Mouse (Mus musculus) forebrain, embryonic 15.5 days (tissue): Measurements from ENCODE around the gene Majin. TPM values are rescaled to one million over a fixed set of nuclear protein-coding genes. Genes with fewer than 3 reads are reported as not detected.

Experiments used
- ATAC-seq: fragments of 200-750 bp; cut with Nextera tagmentation; replicated peaks from 2 replicates; pipeline ENCODE4 v1.8.0; 2017; ENCODE audit warnings: mild to moderate bottlenecking, moderate TSS enrichment, moderate library complexity
- H3K27ac ChIP-seq: fragments of 300-500 bp; sonication (generic); replicated peaks from 2 replicates; pipeline ENCODE4 v1.5.1; 2015; ENCODE audit warnings: mild to moderate bottlenecking, inconsistent platforms
- H3K27me3 ChIP-seq: fragments of 300-500 bp; sonication (generic); 2 replicates; pipeline ENCODE4 v1.6.1; 2015; ENCODE audit warnings: inconsistent platforms
- H3K36me3 ChIP-seq: fragments of 300-500 bp; sonication (generic); 2 replicates; pipeline ENCODE4 v1.6.1; 2015; ENCODE audit warnings: mild to moderate bottlenecking, inconsistent platforms
- H3K4me1 ChIP-seq: fragments of 300-500 bp; sonication (generic); 2 replicates; pipeline ENCODE4 v1.6.1; 2015; ENCODE audit warnings: inconsistent platforms
- H3K4me2 ChIP-seq: fragments of 300-500 bp; sonication (generic); replicated peaks from 2 replicates; pipeline ENCODE4 v1.6.1; 2015; ENCODE audit warnings: mild to moderate bottlenecking, inconsistent platforms
- H3K4me3 ChIP-seq: fragments of 300-500 bp; sonication (generic); 2 replicates; pipeline ENCODE4 v1.5.1; 2015; ENCODE audit warnings: mild to moderate bottlenecking, inconsistent platforms
- H3K9ac ChIP-seq: fragments of 300-500 bp; sonication (generic); replicated peaks from 2 replicates; pipeline ENCODE4 v1.6.1; 2015; ENCODE audit warnings: mild to moderate bottlenecking, inconsistent platforms
- H3K9me3 ChIP-seq: fragments of 300-500 bp; sonication (generic); 2 replicates; pipeline ENCODE4 v1.6.1; 2016; ENCODE audit warnings: inconsistent platforms
- WGBS: fragments of 180-500 bp; shearing (Covaris S2); methylation state at CpG from one replicate; pipeline ENCODE4 v1.1.7; 2015; ENCODE audit warnings: mixed read lengths; 5-methylcytosine and 5-hydroxymethylcytosine counted together
- polyA plus RNA-seq: library from polyadenylated mRNA; unstranded; fragments of >200 nt; fragmentation: Nextera tagmentation; extraction: Ambion mirVana; gene quantifications from 2 replicates; pipeline ENCODE4 v1.2.1, GENCODE M21; 2015

Gene Majin
- polyA plus RNA-seq, 1 experiment from 2014 or later = not detected

DNA sequence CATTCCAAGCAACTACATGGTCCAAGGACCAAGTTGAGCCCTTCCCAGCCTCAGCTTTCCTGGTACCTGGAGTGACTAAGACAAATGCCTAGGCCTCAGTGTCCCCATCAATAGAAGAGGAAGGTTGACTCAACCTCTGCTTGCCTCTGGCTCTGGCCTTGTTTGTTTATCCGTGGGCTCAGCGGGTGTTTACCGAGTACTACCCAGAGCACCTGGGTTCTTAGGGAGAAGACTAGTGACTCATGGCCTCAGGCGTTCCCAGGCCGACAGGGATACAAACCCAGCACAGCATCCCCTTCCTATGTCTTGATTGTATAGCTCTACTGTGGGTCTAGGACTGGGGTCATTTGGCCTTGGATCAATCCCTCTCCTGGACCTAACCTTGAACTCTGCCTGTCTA, 59.0 kb downstream of the Majin start:
- Histone ChIP-seq H3K36me3 (peaks cover 34% of the 10 kb centered on the region), H3K4me1 (peaks cover 19% of the 10 kb centered on the region), H3K4me2 (no peak overlapping the region), H3K27ac (no peak overlapping the region), H3K9ac (peak overlapping the region; percentile 1; the same call in 1 of the 2 replicates), H3K4me3 (no peak overlapping the region), H3K27me3 (no peaks in the 10 kb centered on the region), H3K9me3 (no peaks in the 10 kb centered on the region)
- ATAC-seq = no peak
- WGBS = 86% methylated on average over 5 of the region's 5 CpGs

DNA sequence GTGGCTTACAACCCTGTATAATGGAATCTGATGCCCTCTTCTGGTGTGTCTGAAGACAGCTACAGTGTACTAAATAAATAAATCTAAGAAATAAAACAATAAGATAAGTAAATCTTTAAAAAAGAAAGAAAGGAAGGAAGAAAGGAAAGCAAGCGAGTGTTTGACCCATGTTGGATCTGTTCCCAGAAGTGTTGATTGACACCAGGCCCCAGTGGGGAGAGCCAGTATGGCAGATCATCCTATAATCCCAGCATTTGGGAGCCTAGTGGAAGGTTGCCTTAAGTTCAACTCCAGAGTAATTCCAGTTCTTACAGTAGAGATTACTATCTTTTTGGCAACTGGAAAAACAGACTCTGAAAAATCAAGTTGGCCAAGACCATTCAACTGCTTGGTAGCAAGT, 61.6 kb downstream of the Majin start:
- Histone ChIP-seq H3K4me2 (no peak overlapping the region), H3K36me3 (peaks cover 45% of the 10 kb centered on the region), H3K9me3 (no peaks in the 10 kb centered on the region), H3K27ac (no peak overlapping the region), H3K27me3 (no peaks in the 10 kb centered on the region), H3K4me1 (peaks cover 18% of the 10 kb centered on the region), H3K9ac (no peak overlapping the region), H3K4me3 (no peak overlapping the region)
- 50% methylated on average over 1 of the region's 1 CpGs for WGBS
- no peak for ATAC-seq

DNA sequence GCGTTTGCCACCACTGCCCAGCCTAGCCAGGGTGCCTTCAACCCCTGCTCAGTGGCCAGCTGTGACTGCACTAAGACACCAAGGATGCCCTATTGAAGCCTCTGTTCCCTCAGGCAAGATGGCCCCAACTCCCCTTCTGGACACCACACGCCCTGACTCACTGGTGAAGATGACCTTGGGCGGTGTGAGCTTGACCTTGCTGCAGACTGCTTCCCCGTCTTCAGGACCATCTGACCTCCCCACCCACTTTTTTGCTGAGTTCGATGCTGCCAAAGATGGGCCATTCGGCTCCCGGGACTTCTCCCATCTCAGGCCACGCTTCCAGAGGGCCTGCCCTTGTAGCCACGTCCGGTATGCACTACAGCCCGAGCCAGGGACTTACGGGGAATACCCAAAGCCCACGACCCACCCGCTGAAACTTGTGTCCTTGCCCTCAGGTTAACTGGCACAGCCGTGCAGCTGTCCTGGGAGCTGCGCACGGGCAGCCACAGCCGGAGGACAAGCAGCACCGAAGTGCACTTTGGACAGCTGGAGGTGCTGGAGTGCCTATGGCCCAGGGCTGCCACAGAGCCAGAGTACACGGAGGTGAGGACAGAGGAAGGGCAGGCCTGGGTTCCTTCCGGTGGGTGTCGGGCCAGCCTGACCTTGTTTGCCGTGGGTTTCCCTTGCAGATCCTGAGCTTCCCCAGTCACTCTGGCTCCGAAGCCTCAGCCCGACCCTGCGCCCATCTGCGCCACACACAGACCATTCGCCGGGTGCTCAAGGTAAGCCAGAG, 63.5 kb downstream of the Majin start:
- Histone ChIP-seq H3K4me2 (no peak overlapping the region), H3K4me1 (peaks cover 7% of the 10 kb centered on the region), H3K27ac (no peak overlapping the region), H3K4me3 (no peak overlapping the region), H3K36me3 (peaks cover 63% of the 10 kb centered on the region), H3K9me3 (no peaks in the 10 kb centered on the region), H3K9ac (no peak overlapping the region), H3K27me3 (no peaks in the 10 kb centered on the region)
- no peak for ATAC-seq
- 94% methylated on average over 29 of the region's 29 CpGs for WGBS

DNA sequence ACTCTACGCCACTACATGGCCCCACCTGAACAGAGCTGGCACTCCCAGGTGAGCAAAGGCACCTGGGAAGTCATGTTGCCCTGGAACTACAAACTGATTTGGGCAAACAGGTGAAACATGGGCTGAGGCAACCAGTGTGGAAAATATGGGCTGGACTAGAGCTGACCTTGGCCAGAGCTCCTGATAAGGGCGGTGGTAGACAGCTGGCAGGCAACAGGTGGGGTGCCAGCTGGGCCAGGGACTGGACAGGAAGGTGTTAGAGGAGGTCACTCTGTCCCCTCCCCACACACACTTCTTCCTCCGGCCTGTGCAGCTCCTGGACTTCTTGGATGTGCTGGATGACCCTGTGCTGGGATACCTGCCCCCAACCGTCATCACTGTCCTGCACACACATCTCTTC, 68.8 kb downstream of the Majin start:
- no peak overlapping the region for H3K4me3 ChIP-seq
- ATAC-seq = no peak
- 92% methylated on average over 4 of the region's 4 CpGs for WGBS
- H3K9me3 ChIP-seq = no peaks in the 10 kb centered on the region
- H3K27ac ChIP-seq = no peak overlapping the region
- H3K4me2 ChIP-seq = no peak overlapping the region
- peaks cover 74% of the 10 kb centered on the region for H3K36me3 ChIP-seq
- H3K9ac ChIP-seq = no peak overlapping the region
- H3K27me3 ChIP-seq = no peaks in the 10 kb centered on the region
- H3K4me1 ChIP-seq = no peaks in the 10 kb centered on the region

DNA sequence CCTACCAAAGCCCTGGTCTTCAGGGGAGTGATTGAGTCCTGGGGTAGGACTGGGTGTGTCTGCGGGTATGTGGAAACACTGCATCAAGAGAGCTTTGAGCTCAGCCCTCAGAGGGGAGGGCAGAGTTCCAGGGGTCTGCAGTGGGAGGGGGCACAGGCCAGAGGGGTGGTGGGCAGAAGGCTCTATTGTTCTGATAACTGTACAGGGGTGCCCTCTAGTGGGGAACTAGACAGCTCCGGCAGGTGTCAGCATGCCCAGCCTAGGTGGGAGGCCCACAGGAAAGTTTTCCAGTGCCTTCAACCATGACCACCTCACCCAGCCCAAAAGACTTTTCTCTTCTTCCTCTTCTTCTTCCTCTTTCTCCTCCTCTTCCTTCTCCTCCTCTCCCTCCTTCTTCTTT, 76.2 kb downstream of the Majin start:
- Histone ChIP-seq H3K27me3 (no peaks in the 10 kb centered on the region), H3K9ac (no peak overlapping the region), H3K9me3 (no peaks in the 10 kb centered on the region), H3K4me1 (no peaks in the 10 kb centered on the region), H3K36me3 (peaks cover 48% of the 10 kb centered on the region), H3K4me3 (no peak overlapping the region), H3K27ac (no peak overlapping the region), H3K4me2 (no peak overlapping the region)
- WGBS = 81% methylated on average over 2 of the region's 2 CpGs
- ATAC-seq = no peak

DNA sequence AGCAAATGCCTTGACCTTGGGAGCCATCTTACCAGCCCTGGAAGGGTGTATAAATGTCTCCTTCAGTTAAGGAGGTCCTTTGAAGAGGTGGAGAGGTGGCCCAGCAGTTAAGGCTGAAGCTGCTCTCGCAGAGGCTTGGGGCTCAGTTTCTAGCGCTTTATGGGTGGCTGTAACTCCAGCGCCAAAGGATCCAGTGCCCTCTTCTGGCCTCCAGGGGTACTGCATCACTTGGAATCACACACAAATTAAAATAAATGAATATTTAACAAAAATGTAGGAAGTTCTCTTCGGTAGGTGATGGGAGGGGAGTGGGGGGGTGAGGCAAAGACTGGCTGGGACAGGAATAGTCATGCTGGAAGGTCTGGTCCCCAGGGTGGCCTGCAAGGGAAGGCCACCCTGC, 76.8 kb downstream of the Majin start:
- no peak for ATAC-seq
- Histone ChIP-seq H3K36me3 (peaks cover 44% of the 10 kb centered on the region), H3K4me3 (no peak overlapping the region), H3K9ac (no peak overlapping the region), H3K27ac (no peak overlapping the region), H3K4me2 (no peak overlapping the region), H3K9me3 (no peaks in the 10 kb centered on the region), H3K4me1 (no peaks in the 10 kb centered on the region), H3K27me3 (no peaks in the 10 kb centered on the region)
- 81% methylated on average over 4 of the region's 4 CpGs for WGBS

DNA sequence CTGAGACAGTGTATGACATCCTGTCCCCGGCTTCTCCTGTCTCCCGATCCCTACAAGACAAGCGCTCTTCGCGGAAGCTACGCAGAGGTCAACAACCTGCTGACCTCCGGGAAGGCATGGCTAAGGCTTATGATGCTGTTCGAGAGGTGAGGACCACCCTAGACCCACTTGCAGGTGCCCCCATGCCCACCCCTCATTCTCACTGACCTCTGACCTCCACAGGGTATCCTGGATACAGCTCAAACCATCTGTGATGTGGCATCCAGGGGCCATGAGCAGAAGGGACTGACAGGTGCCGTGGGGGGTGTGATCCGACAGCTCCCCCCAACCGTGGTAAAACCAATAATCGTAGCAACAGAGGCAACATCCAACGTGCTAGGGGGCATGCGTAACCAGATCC, 77.2 kb downstream of the Majin start:
- Histone ChIP-seq H3K27me3 (no peaks in the 10 kb centered on the region), H3K4me1 (no peaks in the 10 kb centered on the region), H3K9me3 (no peaks in the 10 kb centered on the region), H3K9ac (no peak overlapping the region), H3K27ac (no peak overlapping the region), H3K4me2 (no peak overlapping the region), H3K4me3 (no peak overlapping the region), H3K36me3 (peaks cover 44% of the 10 kb centered on the region)
- 95% methylated on average over 14 of the region's 14 CpGs for WGBS
- ATAC-seq = no peak

DNA sequence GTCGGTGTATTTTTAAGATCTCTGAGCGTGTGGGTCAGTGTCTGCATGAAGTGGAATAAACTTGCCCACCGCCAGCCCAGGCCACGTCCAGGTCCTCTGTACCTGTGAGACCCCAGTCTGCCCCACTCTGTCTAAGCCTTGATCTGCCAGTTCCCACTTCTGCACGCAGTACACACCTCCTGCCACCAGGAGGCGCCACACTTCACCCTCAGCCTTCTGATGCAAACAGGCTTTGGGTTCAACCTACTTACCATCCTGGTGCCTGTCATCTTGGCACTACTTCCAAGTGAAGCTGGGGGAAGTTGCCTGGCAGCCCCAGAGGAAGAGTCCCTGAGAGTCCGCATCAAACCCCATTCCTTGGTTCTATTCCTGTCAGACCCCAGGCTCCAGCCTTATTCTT, 78.0 kb downstream of the Majin start:
- WGBS = 52% methylated on average over 7 of the region's 7 CpGs
- no peak overlapping the region for H3K27ac ChIP-seq
- peaks cover 36% of the 10 kb centered on the region for H3K36me3 ChIP-seq
- H3K4me2 ChIP-seq = no peak overlapping the region
- H3K9me3 ChIP-seq = no peaks in the 10 kb centered on the region
- no peak overlapping the region for H3K9ac ChIP-seq
- H3K27me3 ChIP-seq = no peaks in the 10 kb centered on the region
- H3K4me3 ChIP-seq = no peak overlapping the region
- no peaks in the 10 kb centered on the region for H3K4me1 ChIP-seq
- no peak for ATAC-seq

DNA sequence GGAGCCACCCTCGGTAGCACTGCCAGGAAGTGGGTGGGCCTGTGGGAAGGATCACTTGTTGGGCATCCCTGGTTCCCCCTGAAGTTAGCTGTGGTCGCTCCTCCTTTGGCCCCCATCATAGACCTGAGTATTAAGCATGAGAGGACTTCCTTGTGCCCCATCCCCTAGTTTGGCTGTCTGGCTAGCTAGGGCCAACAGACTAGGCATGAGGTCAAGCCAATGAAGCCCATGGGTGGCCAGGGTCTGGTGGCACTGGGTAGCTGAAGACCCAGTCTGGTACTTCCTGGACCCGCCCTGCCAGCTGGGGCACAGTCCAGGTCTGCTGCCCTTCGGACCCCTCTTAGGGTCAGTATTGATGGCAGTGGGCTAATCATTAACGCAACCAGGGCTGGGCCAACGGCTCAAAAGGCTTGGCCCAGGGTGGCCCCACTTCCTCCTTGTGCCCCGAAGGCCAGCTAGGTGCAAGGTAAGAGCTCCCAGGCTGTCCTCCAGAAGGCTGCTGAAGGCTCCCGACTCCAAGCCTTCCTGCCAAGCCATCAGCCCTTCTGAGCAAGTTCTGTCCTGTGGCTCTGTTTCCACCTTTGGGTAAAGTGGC, 78.7 kb downstream of the Majin start:
- Histone ChIP-seq H3K4me3 (no peak overlapping the region), H3K9me3 (no peaks in the 10 kb centered on the region), H3K4me2 (no peak overlapping the region), H3K27ac (no peak overlapping the region), H3K36me3 (peaks cover 29% of the 10 kb centered on the region), H3K4me1 (no peaks in the 10 kb centered on the region; the same call in 1 of the 2 replicates), H3K9ac (no peak overlapping the region), H3K27me3 (no peaks in the 10 kb centered on the region)
- 91% methylated on average over 8 of the region's 8 CpGs for WGBS
- ATAC-seq = no peak

DNA sequence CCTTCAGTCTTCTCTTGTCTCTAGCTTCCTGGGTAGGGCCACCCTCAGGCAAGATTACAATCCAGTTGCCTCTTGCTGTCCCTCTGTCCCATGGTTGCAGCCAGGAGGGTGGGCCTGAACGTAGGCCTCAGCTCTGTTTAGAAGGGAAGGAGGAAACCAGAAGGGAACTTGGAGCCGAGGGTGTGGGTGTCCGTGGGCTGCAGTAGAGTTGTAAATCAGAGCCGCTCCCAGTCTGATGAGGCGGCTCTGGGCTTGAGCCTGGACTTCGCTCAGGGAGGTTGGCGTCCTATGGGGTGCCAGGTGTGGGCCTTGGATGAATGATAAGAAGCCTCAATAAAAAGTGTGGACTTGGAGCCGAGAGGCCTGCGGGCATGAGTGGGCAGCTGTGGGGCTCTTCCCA, 80.0 kb downstream of the Majin start:
- Histone ChIP-seq H3K27me3 (no peaks in the 10 kb centered on the region), H3K9ac (no peak overlapping the region), H3K9me3 (no peaks in the 10 kb centered on the region), H3K36me3 (peaks cover 19% of the 10 kb centered on the region), H3K4me1 (no peaks in the 10 kb centered on the region; the same call in 1 of the 2 replicates), H3K27ac (no peak overlapping the region), H3K4me2 (no peak overlapping the region), H3K4me3 (no peak overlapping the region)
- ATAC-seq = no peak
- WGBS = 79% methylated on average over 9 of the region's 9 CpGs

DNA sequence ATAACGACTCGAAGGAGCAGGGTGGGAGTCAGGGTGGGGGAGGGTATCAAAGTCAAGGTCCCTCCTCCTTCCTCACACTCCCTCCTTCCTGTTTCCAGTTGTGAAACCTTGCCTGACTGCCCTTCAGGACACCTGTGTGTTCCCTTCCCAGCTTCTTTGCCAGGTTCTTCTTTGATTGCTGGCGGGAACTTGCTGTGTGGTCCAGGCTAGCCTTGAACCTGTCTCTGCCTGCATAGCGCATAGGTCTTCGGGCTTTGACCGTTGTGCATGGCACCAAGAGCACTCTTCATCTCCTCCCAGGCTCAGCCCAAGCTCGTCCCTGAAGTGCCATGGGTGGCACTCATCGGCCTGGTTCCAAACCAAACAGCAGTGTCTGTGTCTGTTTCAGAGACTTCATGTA, 80.8 kb downstream of the Majin start:
- no peak overlapping the region for H3K27ac ChIP-seq
- no peak for ATAC-seq
- no peak overlapping the region for H3K4me2 ChIP-seq
- no peaks in the 10 kb centered on the region; the same call in 1 of the 2 replicates for H3K4me1 ChIP-seq
- H3K9me3 ChIP-seq = no peaks in the 10 kb centered on the region
- no peaks in the 10 kb centered on the region for H3K27me3 ChIP-seq
- H3K9ac ChIP-seq = no peak overlapping the region
- no peak overlapping the region for H3K4me3 ChIP-seq
- H3K36me3 ChIP-seq = peaks cover 16% of the 10 kb centered on the region
- WGBS = 91% methylated on average over 8 of the region's 8 CpGs

DNA sequence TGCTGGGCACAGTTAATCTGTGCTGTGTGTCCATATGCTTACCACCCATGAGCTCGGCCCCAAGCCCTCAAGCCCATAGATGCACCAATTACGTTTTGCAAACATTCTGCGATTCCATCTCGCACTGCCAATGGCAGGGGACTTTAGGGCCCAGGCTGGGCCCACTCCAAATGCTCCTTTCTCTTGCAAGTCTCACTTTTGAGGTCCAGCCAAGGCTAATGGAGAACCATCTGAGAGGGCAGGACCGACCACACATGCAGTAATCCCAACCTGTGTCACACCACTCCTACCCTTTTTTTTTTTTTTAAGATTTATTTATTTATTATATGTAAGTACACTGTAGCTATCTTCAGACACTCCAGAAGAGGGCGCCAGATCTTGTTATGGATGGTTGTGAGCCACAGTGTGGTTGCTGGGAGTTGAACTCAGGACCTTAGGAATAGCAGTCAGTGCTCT, 81.6 kb downstream of the Majin start:
- no peak overlapping the region for H3K27ac ChIP-seq
- H3K9ac ChIP-seq = no peak overlapping the region
- ATAC-seq = no peak
- 61% methylated on average over 6 of the region's 6 CpGs for WGBS
- H3K9me3 ChIP-seq = no peaks in the 10 kb centered on the region
- H3K4me2 ChIP-seq = no peak overlapping the region
- H3K27me3 ChIP-seq = no peaks in the 10 kb centered on the region
- peaks cover 8% of the 10 kb centered on the region for H3K36me3 ChIP-seq
- H3K4me3 ChIP-seq = no peak overlapping the region
- H3K4me1 ChIP-seq = no peaks in the 10 kb centered on the region; the same call in 1 of the 2 replicates
